Comparison of ENCODE assay signal across 1 mouse cellular context in the genomic region with DNA sequence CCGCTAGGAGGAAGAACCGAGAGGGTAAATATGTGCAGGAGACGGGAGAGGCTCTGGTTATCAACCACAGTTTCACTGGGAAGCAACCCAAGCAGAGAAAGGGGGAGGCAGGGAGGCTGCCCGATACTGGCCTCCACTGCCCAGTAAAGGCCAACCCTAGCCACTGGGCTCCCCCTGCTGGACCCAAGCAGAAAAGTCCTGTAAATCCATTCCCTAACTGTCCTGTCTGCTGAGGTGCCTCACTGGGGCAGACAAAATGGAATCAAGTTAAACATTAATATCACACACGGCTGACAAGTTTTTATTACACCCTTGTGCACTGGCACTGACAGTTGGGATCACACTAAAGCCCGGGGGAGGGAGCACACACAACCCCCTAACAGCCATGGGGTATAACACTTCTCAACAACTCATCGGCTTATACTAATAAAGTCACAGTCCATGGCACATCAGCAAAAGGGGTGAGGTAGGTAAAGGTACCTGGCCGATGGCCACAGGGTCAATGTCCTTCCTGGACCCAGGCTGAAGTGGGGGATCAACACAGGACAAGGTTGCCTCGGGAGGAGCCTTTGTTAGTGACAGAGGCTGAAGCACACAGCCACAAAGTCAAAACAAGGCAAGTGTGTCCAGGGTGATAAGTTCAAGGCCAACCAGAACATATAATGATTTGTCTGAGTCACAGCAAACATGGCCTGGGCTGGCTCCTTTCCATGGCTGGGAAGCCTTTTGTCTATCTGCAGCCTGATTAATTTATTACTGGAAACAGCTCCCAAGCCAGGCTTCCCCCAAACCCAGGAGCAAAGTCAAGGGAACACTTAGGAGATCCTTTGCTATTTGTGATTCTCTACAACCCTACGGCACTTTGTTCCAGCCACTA.
TF ChIP-seq lines count a peak whose summit lies in the region.

No protein-coding gene starts in this region.

TF ChIP-seq in MEL, 35 proteins besides CTCF, POLR2A, EP300 and RAD21:
- peak; percentile 29; the same call in 1 of the 2 replicates for TF ChIP-seq ZC3H11A (IDR thresholded peaks at IDR 0.05; ENCODE audit: low read depth, low read length)
- peak; percentile 65 for TF ChIP-seq SMC3 (IDR thresholded peaks at IDR 0.05; ENCODE audit: low read depth, low read length)
- no peak for TF ChIP-seq HCFC1 (IDR thresholded peaks at IDR 0.05; ENCODE audit: low read depth, low read length)
TF ChIP-seq in MEL: peak in this region for 2.
